Mouse (Mus musculus): Measurements from ENCODE around the gene Mef2c.
A peak's percentile ranks its signal among the peaks of the same experiment; 100 is the strongest.

Mef2c gene

GRCm38 (mm10) chr13:83615875-83616274 lies 112.0 kb downstream of the Mef2c start:
- DNase-seq: no peak

- no peak for DNase-seq
Observed at GRCm38 (mm10) chr13:83624651-83625050, 120.8 kb downstream of the Mef2c start.

DNA sequence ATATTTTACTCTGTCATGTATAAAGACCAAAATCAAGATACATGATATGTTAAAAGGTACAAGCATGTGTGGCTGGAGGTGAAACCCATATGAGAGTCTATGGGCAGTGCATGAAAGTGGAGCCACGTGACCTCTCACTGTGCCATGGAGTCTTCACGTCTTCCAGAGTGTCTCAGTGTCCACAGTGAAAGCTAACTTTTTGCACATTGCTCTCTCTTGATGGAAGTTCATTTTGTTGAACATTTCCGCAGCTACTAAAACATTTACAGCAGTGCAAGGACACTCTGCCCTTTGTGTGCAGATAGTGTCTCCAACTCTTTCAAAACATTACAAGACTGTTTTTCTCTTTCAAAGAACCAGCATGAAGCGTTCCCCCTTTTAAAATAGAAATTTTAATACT lies 123.6 kb downstream of the Mef2c start:
- no peak for DNase-seq

GRCm38 (mm10) chr13:83628139-83628538 lies 124.3 kb downstream of the Mef2c start:
- DNase-seq: no peak

DNA sequence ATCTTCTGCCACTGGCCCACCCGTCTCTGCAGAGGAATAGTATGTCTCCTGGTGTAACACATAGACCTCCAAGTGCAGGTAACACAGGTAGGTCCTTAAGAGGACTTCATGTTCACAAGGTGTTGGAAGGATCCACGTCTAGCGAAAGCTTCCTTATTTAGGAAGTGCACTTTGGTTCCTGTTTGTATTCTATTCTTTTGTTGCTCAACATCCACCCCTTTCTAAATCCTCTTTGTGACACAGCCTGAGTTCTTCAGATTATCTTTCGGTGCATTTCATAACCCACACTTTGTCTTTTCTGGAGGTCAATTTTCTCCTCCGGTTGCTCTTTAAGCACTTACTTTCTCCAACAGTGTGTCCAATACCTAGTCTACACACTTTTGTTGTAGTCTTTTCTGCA lies 129.3 kb downstream of the Mef2c start:
- no peak for DNase-seq

DNA sequence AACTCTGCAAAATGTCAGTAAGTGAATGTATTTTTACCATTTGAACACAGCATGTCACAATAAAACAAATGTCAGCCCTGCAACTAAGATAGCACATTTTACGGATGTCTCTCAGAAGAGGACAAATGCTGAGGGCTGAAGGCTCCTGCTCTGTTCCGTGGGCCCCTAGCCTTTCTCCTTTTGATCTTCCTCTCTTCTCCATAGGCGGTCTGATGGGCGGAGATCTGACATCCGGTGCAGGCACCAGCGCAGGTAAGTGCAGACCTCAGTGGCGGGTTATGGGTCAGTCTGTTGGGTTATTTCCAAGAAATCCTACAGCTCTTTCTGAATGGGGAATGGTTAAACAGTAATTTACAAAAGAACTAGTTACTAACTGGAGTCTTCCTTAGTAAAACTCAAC lies 131.4 kb downstream of the Mef2c start:
- DNase-seq: no peak

DNA sequence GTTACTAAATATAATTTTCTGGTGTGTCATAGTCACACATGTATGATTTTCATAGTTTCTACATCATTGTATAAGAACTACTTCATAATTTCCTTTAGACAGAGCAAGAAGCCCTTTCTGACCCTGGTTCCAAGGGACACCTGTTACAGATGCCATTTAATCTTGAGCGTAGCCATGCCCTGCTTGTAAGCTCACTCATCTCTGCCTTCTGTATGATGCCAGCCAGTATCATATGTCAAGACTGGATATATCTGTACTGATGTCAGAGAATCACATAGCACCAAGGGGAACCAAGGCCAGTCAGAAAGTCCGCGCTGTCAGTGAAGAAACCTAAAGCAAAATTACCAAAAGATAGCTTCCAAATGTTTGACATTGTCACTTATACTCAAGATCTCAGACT lies 133.8 kb downstream of the Mef2c start:
- DNase-seq: no peak

GRCm38 (mm10) chr13:83638735-83639134 lies 134.9 kb downstream of the Mef2c start:
- no peak for DNase-seq

GRCm38 (mm10) chr13:83649051-83649450 lies 145.2 kb downstream of the Mef2c start:
- no peak for DNase-seq

DNA sequence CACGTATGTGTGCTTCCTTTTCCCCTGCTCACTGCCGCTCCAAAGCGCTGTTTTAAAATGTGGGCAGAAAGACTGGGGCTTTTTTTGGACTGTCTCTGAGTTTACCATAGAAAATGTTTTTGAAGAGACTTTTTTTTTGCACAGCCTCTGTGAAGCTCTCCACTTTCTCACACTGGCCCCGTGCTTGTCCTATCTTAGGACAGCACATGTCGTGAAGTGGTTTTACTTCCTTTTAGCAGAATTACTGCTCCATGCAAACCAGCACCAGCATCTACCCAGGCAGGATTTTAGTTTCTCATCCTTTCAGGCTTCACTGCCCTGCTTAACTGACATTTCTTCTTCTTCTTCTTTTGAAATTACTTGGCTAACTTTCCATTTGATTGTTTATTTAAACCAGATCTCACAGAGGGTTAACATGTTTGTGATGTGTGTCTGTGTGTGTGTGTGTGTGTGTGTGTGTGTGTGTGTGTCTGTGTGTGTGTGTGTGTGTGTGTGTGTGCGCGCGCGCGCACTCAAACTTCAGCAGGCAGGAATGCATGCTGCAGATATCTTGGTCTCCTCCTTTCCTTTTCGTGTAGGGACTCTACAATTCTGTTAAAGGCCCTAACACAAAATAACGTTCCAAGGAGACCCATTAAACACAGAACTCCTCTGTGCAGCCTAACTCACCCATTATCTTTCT lies 146.1 kb downstream of the Mef2c start:
- no peak for DNase-seq

DNA sequence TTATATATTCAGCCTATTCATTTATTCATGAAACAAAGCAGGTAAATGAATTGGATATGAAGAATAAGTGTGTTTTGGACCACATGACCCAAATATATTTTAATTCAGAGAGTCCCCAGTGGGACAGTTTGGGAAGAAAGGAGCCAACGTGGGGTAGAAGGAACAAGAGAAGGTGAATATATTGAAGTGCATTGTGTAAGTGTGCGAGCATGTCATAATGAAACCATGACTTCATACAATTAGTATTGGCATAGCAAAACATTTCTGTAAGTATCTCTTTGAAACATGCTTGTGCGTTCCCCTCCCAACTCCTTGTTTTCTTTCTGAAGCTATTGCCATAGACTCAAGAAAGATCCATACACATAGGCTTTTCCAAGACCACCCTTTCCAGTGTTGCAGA lies 147.0 kb downstream of the Mef2c start:
- no peak for DNase-seq

- no peak for DNase-seq
Observed at GRCm38 (mm10) chr13:83651941-83652548, 148.2 kb downstream of the Mef2c start.

GRCm38 (mm10) chr13:83652560-83652959 lies 148.7 kb downstream of the Mef2c start:
- no peak for DNase-seq

- peak; percentile 84 for DNase-seq
Observed at GRCm38 (mm10) chr13:83654889-83655769, 151.3 kb downstream of the Mef2c start.

- no peak for DNase-seq
Observed at GRCm38 (mm10) chr13:83656094-83656493, 152.3 kb downstream of the Mef2c start.

GRCm38 (mm10) chr13:83656773-83657172 lies 152.9 kb downstream of the Mef2c start:
- no peak for DNase-seq

GRCm38 (mm10) chr13:83660722-83661121 lies 156.9 kb downstream of the Mef2c start:
- no peak for DNase-seq

- DNase-seq: no peak
Observed at GRCm38 (mm10) chr13:83661166-83661565, 157.3 kb downstream of the Mef2c start.

GRCm38 (mm10) chr13:83662089-83662551 lies 158.3 kb downstream of the Mef2c start:
- no peak for DNase-seq

GRCm38 (mm10) chr13:83666179-83666578 lies 162.3 kb downstream of the Mef2c start:
- no peak for DNase-seq

DNA sequence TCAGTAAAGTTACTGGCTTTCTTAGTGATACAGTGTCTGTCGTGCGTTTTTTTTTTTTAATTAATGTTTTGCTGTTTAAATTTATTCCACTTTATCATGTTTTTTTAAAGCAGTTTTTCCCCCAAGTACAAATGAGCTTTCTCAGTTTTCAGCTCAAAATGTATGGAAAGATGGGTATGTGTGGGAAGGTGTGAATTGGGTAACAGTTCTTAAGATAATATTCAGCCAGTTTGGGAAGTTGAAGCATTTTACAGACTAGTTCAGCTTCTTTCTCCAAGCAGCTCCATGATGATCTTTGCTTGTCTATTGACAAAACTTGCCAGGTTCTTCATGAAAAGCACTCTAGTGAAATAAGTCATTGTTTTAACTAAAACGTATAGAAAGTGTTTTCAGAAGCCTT lies 163.2 kb downstream of the Mef2c start:
- no peak for DNase-seq

DNA sequence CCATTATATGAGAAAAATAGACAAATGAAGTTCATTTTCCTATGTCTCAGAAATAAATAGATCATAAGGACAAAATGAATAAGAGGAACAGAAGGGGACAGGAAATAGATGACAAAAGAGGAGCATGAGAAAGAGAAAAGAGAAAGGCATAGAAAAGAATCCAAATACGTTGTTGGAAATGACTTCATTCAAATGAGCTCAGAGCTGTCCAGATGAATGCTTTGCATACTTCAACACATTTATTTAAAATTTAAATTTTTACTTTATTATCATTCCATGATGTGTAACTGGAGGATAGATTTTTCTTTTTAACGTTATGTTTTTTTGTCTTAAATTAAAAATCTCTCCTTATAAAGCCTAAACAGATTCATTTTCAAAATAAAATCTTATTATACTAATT lies 203.8 kb downstream of the Mef2c start:
- no peak for DNase-seq

DNA sequence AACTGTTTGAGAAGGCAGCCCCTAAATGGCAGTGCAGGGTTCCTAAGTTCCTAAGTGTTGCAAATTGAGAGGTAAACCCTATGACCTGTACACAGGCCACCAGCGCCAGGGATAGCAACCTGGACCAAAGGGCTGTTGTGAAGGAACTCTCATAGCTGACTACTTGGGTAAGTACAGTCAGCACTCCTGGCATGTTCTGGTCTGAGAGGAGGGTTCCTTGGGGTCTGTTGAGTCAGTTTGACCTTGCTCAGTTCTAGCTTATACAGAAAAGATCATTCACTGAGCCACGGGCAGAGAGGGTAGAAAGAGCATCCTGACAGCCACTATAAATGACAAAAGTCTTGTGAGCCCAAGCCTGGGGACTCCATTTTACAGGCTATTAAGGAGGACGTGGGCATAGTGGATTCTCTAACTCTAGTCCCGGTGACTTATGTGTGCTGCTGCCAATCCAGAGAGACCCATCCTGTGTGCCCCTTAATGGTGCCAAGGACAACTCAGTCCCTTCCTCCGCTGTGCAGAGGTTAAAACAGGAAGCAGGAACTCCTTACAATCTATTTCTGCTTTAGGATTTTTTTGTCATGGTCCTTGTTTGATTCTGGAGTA lies 209.0 kb downstream of the Mef2c start:
- no peak for DNase-seq

Measured in thymus, postnatal 4 days (tissue).